Mouse (Mus musculus): ENCODE results near the gene Spta1.

Gene Spta1

GRCm38 (mm10) chr1:174172605-174173004, at the start of gene Spta1:
TSS of gene Spta1 (plus strand) at chr1:174172776.
- DNase-seq, result peak; percentile 18

GRCm38 (mm10) chr1:174131217-174131616, 41.4 kb upstream of the Spta1 start, which contains the start of gene Olfr424:
TSS of gene Olfr424 (plus strand) at chr1:174131517.
- DNase-seq, result no peak

GRCm38 (mm10) chr1:174131999-174132398, 40.6 kb upstream of the Spta1 start:
- DNase-seq, result no peak

GRCm38 (mm10) chr1:174141384-174141783, 31.2 kb upstream of the Spta1 start:
- no peak for DNase-seq

GRCm38 (mm10) chr1:174146696-174147095, 25.9 kb upstream of the Spta1 start:
- DNase-seq, result no peak

- DNase-seq, result no peak
Measured at GRCm38 (mm10) chr1:174149289-174149688, 23.3 kb upstream of the Spta1 start.

- DNase-seq, result no peak
Measured at GRCm38 (mm10) chr1:174155333-174155732, 17.2 kb upstream of the Spta1 start, which contains the start of gene Olfr420. TSS of gene Olfr420 (plus strand) at chr1:174155633.

GRCm38 (mm10) chr1:174157622-174158021, 15.0 kb upstream of the Spta1 start:
- no peak for DNase-seq

- no peak for DNase-seq
Measured at GRCm38 (mm10) chr1:174158512-174158911, 14.1 kb upstream of the Spta1 start.

- no peak for DNase-seq
Measured at GRCm38 (mm10) chr1:174159095-174159494, 13.5 kb upstream of the Spta1 start.

GRCm38 (mm10) chr1:174169024-174169423, 3.6 kb upstream of the Spta1 start:
- no peak for DNase-seq

GRCm38 (mm10) chr1:174170706-174171501, 1.7 kb upstream of the Spta1 start:
- no peak for DNase-seq

- no peak for DNase-seq
Measured at GRCm38 (mm10) chr1:174171537-174171936, 1.0 kb upstream of the Spta1 start.

GRCm38 (mm10) chr1:174204699-174205098, 32.1 kb downstream of the Spta1 start:
- no peak for DNase-seq

- DNase-seq, result no peak
Measured at GRCm38 (mm10) chr1:174212286-174212685, 39.7 kb downstream of the Spta1 start.

GRCm38 (mm10) chr1:174215270-174216038, 42.9 kb downstream of the Spta1 start:
- no peak for DNase-seq

GRCm38 (mm10) chr1:174216528-174217204, 44.1 kb downstream of the Spta1 start:
- no peak for DNase-seq

GRCm38 (mm10) chr1:174239916-174240315, 67.3 kb downstream of the Spta1 start:
- DNase-seq, result no peak

GRCm38 (mm10) chr1:174244621-174245020, 72.0 kb downstream of the Spta1 start:
- no peak for DNase-seq

GRCm38 (mm10) chr1:174246080-174246479, 73.5 kb downstream of the Spta1 start:
- no peak for DNase-seq

GRCm38 (mm10) chr1:174247170-174247569, 74.6 kb downstream of the Spta1 start:
- DNase-seq, result no peak

GRCm38 (mm10) chr1:174250376-174250775, 77.8 kb downstream of the Spta1 start:
- no peak for DNase-seq

GRCm38 (mm10) chr1:174251961-174252360, 79.4 kb downstream of the Spta1 start, which contains the start of gene Olfr419:
TSS of gene Olfr419 (minus strand) at chr1:174252061.
- DNase-seq, result no peak

Measured in embryo, embryonic 11 days (tissue).